Mouse (Mus musculus): ENCODE data around the gene Jakmip3. TPM values are rescaled to one million over a fixed set of nuclear protein-coding genes. Genes with fewer than 3 reads are reported as not detected.
A peak's percentile ranks its signal among the peaks of the same experiment; 100 is the strongest.

Gene Jakmip3
- total RNA-seq, 2 experiments from 2014 or later: 46.4 to 47.8 TPM

DNA sequence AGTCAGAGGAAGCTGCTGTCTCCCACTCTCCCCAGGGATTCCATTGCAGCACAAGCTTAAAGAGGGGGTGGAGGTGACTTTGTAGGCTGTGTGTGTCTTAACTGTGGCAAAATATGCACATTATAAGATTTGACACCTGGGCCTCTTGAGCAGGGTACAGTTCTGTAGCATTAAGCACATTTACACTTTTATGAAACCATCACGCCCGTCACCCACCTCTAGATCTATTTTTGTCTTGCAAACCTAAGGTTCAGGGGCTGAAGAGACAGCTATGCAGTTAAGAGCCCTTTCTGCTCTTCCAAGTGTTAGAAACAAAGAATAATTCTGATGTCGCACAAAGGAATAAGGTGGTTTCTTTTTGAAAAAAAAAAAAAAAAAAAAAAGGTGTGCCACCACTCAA is 5.1 kb downstream of the Jakmip3 start:
- no peak for DNase-seq (ENCODE audit: low spot score in 2 of 2)

- DNase-seq (ENCODE audit: low spot score in 2 of 2): no peak
Measured at GRCm38 (mm10) chr7:138947741-138948140, 7.2 kb downstream of the Jakmip3 start.

- no peak for DNase-seq (ENCODE audit: low spot score in 2 of 2)
Measured at GRCm38 (mm10) chr7:138948309-138948708, 7.8 kb downstream of the Jakmip3 start.

DNA sequence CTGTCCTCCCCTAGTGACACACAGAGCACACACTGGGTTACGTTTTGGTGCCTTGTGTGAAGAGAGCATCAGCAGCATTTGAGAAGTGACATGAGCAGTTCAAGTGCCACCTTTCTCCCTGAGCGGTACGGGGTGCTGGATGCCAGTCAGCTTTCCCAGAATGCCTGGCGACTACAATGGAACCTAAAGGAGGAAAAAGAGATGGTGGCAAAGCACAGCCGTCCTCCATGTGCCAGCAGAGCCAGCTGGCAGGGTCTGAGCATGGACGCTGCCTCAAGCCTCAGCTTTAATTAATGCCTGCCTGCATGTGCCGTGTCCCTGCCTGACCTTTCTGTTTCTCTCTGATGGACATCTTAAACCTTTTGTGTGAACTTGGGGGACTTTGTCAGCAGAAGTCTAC is 15.3 kb downstream of the Jakmip3 start:
- DNase-seq (ENCODE audit: low spot score in 2 of 2): no peak

DNA sequence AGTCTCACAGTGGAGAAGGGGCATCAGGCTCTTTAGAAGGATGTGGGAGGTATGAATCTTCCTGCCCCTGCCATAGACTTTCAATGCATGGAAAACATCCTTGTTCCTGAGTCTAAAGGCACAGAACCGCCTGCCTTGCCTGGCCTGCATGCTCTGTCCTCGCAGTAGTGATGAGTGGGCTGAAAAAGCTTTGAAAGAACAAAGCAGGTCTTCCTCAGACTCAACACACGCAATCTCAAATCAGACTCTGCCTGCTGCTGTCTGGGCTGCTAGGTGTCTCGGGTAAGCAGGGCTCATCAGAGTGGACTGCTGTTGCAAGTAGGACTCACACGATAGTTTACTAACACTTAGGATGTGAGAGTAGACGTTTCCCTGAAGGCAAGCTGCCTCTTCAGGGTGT is 16.6 kb downstream of the Jakmip3 start:
- no peak for DNase-seq (ENCODE audit: low spot score in 2 of 2)

- peak in 1 of 2 experiments; percentile 75 for DNase-seq (ENCODE audit: low spot score in 2 of 2)
Measured at GRCm38 (mm10) chr7:138959747-138960146, 19.2 kb downstream of the Jakmip3 start.

GRCm38 (mm10) chr7:138963756-138964155 is 23.2 kb downstream of the Jakmip3 start:
- DNase-seq (ENCODE audit: low spot score in 2 of 2): no peak

GRCm38 (mm10) chr7:138968010-138968620 is 27.6 kb downstream of the Jakmip3 start:
- DNase-seq (ENCODE audit: low spot score in 2 of 2): peak; percentile 42 to 78

DNA sequence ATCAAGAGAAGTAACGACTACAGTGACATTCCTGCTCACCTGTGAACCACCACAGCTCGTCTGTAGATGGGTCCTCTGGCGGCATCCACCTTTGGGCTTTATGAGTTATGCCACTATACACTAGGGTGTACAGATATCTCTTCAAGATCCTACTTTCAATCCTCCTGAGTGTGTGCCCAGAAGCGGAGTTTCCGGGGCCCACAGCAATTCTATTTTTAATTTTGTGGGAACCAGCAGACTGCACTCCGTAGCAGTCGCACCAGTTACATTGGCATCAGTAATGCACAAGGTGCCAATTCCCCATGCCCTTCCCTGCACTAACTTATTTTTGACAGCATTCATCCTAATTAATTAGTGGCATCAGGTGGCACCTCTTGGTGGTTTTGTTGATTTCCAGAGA is 37.0 kb downstream of the Jakmip3 start:
- peak in 1 of 2 experiments; percentile 54 for DNase-seq (ENCODE audit: low spot score in 2 of 2)

DNA sequence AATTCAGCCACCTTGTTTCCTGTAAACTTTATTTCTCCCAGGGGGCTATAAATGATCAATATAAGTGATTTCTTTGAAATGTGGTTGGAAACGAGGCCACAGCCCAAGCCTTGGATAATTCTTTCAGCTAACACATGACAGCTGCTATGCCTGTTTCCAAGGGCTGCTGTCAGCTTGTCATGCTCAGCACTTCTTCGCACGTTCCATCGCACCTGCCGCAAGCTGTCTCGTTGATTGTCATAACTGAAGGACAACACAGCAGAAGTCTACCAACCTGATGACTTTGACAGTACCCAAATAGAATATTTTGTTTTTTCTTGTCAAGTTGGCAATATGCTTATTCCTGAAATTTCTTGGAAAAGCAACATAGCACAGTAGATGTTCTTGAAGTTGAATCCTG is 44.0 kb downstream of the Jakmip3 start:
- no peak for DNase-seq (ENCODE audit: low spot score in 2 of 2)

DNA sequence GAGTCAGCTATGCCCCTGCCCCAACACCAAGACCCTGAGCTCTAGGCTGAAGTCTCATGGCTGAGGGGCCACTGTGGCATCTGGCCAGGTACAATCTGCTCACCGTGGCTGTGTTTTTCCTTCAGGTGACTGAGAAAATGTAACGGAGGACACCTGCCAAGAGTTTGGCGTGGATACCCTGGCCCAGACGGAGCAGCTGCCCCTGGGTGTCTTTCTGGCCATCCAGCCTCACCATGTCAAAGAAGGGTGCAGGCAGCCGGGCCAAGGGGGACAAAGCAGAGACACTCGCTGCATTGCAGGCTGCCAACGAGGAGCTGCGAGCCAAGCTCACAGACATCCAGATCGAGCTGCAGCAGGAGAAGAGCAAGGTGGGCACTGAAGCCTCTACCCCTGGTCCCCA is 48.6 kb downstream of the Jakmip3 start:
- DNase-seq (ENCODE audit: low spot score in 2 of 2): no peak

DNA sequence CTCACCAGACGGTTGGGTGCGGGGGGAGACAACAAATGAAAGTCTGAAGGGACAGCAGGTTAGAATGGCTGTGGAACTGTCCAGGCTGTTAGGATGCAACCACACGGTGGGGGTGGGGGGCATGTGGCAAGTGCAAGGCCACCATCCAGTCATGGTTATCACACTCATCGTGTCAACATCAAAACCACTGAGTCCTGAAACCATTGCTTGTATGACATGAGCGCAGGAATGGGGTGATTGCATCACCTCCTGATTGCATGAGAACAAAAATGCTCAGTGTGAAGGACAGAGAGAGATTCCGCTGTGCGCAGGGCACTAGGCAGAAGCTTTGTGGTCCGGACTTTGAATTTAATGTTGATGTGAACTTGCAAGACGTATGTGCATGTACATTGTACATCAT is 62.2 kb downstream of the Jakmip3 start:
- DNase-seq (ENCODE audit: low spot score in 2 of 2): no peak

GRCm38 (mm10) chr7:139003250-139003649 is 62.7 kb downstream of the Jakmip3 start:
- DNase-seq (ENCODE audit: low spot score in 2 of 2): no peak

DNA sequence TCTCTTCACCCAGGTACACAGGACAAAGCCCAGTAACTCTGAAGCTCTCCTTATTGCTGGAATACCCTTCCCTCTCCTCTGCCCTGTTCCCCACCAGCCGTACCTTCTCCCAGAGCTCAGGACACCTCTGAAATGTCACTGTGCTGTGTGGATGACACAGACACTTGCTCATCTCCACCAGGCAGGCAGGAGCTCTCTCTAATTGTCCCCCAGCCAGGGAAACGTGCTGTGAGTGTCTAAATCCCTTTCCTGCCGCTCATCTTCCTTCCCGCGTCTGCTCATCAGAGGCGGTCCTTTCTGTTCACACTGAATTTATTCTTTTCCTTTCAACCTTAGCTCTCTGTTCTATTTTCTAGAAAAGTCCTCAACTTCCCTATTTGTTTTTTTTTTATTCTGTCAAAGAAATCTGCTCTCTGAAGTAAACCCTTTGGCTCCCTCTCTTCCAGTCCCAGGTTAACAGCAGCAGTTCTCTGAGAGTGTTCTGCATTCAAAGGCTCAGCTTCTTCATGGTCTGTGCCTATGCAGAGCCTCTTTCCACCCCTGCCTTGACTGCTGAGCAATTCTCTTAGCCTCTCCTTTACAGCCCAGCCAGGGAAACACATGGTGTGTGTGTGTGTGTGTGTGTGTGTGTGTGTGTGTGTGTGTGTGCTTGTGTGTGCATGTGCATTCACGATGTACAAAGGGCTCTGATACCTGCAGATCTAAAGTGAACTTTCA is 69.4 kb downstream of the Jakmip3 start:
- no peak for DNase-seq (ENCODE audit: low spot score in 2 of 2)

- peak in 1 of 2 experiments; percentile 69 for DNase-seq (ENCODE audit: low spot score in 2 of 2)
Measured at GRCm38 (mm10) chr7:139011027-139011426, 70.5 kb downstream of the Jakmip3 start.

GRCm38 (mm10) chr7:139011586-139011985 is 71.1 kb downstream of the Jakmip3 start:
- no peak for DNase-seq (ENCODE audit: low spot score in 2 of 2)

DNA sequence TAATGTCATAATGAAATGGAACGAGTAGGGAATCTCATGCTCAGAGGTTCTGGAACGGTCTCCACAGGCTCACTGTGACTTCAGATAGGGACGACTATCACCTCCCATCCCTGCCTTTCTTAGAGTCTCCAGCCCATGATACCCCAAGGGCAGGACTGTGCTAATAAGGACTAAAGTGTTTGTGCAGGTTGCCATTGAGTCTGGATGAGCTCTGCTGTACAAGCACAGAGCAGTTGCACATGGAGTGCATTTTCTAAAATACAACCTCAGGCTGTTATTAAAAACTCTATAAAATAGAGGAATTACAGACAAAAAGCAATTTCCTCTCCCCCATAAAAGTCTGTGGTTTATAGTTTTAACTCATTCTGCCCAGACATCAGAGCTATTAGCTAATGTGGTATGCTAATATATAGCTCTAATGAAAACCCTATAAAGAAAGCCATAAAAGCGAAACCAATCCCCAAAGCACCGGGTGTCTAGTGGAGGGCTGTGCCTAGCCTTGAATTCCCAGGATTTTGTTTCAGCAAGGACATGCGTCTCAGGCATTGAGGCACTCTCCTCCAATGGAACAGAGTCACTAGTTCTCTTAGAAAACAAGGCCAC is 72.3 kb downstream of the Jakmip3 start:
- DNase-seq (ENCODE audit: low spot score in 2 of 2): no peak

DNA sequence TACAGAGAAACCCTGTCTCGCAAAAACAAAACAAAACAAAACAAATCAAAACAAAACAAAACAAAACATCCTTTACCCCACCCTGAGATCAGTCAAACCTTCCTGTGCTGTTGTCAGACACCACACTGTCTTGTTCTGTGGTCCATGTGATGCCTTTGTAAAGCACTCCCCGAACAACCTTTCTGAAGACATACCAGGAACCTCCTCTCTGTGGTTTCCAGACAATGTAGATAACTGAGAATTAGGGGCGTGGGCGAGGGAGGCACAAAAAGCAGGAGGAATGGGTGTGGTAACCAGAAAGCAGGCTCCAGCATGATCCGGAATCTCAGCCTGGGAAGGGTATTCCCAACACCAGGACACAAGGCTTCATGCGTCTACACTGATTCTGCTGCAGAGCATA is 74.6 kb downstream of the Jakmip3 start:
- DNase-seq (ENCODE audit: low spot score in 2 of 2): no peak

GRCm38 (mm10) chr7:139016288-139016687 is 75.8 kb downstream of the Jakmip3 start:
- no peak for DNase-seq (ENCODE audit: low spot score in 2 of 2)

DNA sequence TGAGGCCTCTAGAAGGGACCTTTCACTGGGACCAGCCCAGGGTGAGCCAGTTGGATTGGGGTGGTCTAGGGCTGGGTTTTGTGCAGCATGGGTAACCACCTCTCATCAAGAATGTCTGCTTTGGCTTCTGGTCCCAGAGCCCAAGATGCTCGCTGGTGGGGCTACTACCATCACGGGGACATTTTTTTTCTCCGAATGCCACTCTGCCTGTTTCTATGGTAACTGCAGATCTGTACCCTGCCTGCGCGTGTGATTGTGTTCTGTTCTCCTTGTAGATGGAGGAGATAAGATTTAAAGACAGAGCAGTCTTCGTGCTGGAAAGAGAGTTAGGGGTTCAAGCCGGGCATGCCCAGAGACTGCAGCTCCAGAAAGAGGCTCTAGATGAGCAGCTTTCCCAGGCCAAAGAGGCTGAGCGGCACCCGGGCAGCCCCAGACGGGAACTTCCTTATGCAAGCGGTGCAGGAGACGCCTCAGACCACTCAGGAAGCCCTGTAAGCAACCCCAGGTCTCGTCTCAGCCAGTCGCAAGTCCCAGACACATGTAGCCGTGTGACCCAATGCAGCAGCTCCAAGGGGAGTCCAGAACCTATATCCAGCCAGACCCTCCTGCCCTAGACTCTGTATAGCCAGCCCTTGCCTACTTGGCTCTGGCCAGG is 76.8 kb downstream of the Jakmip3 start:
- peak in 1 of 2 experiments; percentile 61 for DNase-seq (ENCODE audit: low spot score in 2 of 2)

GRCm38 (mm10) chr7:139020884-139021283 is 80.4 kb downstream of the Jakmip3 start:
- no peak for DNase-seq (ENCODE audit: low spot score in 2 of 2)

DNA sequence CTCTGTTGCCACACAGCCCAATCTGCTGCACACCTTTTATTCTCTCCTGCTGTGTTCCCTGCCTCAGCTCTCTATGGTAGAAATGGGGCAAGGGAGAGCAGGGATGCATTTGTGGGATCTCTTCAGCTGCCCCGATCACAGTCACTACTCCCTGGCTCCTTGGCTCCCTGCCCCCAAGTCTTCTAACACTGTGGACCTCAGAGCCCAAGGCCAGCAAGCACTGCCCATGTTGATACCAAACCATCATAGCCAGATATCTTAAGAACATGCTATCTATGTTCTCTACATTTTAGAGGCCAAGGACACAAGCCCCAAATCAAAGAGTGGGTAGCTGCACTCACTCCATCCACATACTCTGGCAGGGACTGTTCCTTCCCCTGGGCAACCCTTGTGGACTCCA is 80.8 kb downstream of the Jakmip3 start:
- DNase-seq (ENCODE audit: low spot score in 2 of 2): no peak
